Mouse (Mus musculus): ENCODE data around the gene Slc27a2.
"Not testable (repeated sequence)": the region's sequence is repeated elsewhere in the genome, so short reads cannot be mapped to it uniquely, and the experiment has no call there.

DNA sequence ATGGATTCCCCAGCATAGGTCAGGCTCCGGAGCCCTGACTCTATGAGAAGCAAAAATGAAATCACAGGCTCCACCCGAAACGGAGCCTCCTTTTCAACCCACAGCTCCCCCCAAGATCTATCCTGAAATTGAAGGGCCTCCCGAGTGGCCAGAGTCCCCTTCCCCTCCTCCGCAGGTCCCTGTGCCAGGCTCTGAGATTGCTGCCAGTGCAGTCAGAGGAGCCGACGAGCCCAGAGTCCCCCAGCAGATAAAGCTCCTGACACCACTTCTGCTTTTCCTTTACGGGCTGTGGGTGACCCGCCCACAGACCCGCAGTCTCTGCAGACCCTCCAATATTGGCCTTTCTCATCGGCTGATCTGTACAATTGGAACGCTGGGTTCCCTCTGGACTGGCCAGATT, 57.4 kb downstream of the Slc27a2 start:
- TF ChIP-seq TAL1, GATA1 (IDR thresholded peaks at IDR 0.05; ENCODE audit: low read length): not testable (repeated sequence)

Measured in erythroblast, embryonic 14.5 days (primary cell).